Mouse (Mus musculus) heart, embryonic 16.5 days (tissue): ENCODE measurements at regions not wholly inside any gene's neighbourhood (a gene's known extent, or its start where the extent isn't known, plus 50 kb on each side); places are given as distances from the start of the nearest gene placed in this dataset.

Experiments used
- ATAC-seq: fragments of 200-750 bp; cut with Nextera tagmentation; replicated peaks from 2 replicates; pipeline ENCODE4 v1.8.0; 2017; ENCODE audit warnings: moderate number of reproducible peaks; ENCODE audit not compliant: insufficient read depth, low FRiP score; ENCODE audit errors: extremely low read depth
- H3K27ac ChIP-seq: fragments of 300-500 bp; sonication (generic); 2 replicates; pipeline ENCODE4 v1.5.1; 2014; ENCODE audit warnings: mild to moderate bottlenecking, low read length, control low read depth, moderate library complexity
- H3K27me3 ChIP-seq: fragments of 300-500 bp; sonication (generic); 2 replicates; pipeline ENCODE4 v1.6.1; 2014; ENCODE audit warnings: low read length, mixed read lengths; ENCODE audit not compliant: control insufficient read depth, insufficient read depth
- H3K36me3 ChIP-seq: fragments of 300-500 bp; sonication (generic); 2 replicates; pipeline ENCODE4 v1.6.1; 2014; ENCODE audit not compliant: control insufficient read depth, insufficient read depth
- H3K4me1 ChIP-seq: fragments of 300-500 bp; sonication (generic); 2 replicates; pipeline ENCODE4 v1.6.1; 2014; ENCODE audit warnings: low read length, mixed read lengths; ENCODE audit not compliant: control insufficient read depth, insufficient read depth
- H3K4me2 ChIP-seq: fragments of 300-500 bp; sonication (generic); 2 replicates; pipeline ENCODE4 v1.6.1; 2014; ENCODE audit warnings: low read depth, mild to moderate bottlenecking, control low read depth, low read length
- H3K4me3 ChIP-seq: fragments of 300-500 bp; sonication (generic); 2 replicates; pipeline ENCODE4 v1.5.1; 2014; ENCODE audit warnings: mild to moderate bottlenecking, control low read depth, low read length
- H3K9ac ChIP-seq: fragments of 300-500 bp; sonication (generic); 2 replicates; pipeline ENCODE4 v1.6.1; 2014; ENCODE audit warnings: low read length, control low read depth
- H3K9me3 ChIP-seq: fragments of 300-500 bp; sonication (generic); replicated peaks from 2 replicates; pipeline ENCODE4 v1.6.1; 2016; ENCODE audit warnings: low read length; ENCODE audit not compliant: control insufficient read depth
- WGBS: fragments of 180-500 bp; shearing (Covaris S2); extraction: QIAGEN DNeasy Blood & Tissue Kit; methylation state at CpG from one replicate; pipeline ENCODE4 v1.1.7; 2014; 5-methylcytosine and 5-hydroxymethylcytosine counted together

DNA sequence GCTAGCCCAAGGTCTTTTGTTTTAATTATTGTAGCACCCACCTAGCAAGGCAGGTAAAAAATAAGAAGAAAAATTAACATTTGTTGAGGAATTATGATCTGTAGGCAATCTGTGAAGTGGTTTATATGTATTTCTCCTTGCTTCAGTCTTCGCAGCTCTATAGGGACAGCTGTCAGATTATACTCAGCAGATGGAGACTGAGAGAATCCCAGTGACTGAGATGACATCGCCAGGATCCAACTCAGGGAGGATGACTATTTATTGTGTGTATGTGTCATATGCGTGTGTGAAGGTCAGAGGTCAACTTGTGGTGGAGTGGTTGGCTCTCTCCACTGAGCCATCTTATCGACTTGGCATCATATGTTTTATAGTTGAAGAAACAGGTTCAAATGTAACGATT lies 362.0 kb upstream of the Chd6 start:
- Histone ChIP-seq H3K4me2 (no peak overlapping the region), H3K36me3 (no peaks in the 10 kb centered on the region), H3K4me3 (no peak overlapping the region), H3K9me3 (no peaks in the 10 kb centered on the region), H3K27me3 (no peaks in the 10 kb centered on the region), H3K4me1 (no peaks in the 10 kb centered on the region), H3K27ac (no peak overlapping the region), H3K9ac (no peak overlapping the region)
- no peak for ATAC-seq
- WGBS = 69% methylated on average over 5 of the region's 5 CpGs

DNA sequence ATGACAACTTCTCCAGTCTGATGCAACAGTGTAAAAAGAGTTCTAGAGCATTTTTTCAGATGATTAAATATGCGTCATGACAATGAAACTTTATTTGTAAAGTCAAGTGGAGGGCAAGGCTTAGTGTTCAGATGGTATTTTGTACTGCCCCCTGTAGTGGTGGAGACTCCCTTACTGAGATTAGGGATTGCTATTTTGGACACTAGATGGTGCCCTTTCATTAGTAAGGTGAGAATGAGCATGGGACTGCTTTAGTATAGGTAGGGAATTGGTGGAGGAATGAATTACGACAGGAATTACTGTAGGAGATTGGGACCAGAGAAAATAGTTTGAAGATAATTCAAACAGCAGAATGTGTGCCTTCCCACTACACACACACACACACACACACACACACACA lies 361.1 kb upstream of the Chd6 start:
- no peaks in the 10 kb centered on the region for H3K4me1 ChIP-seq
- H3K36me3 ChIP-seq = no peaks in the 10 kb centered on the region
- no peak for ATAC-seq
- H3K4me3 ChIP-seq = no peak overlapping the region
- H3K27ac ChIP-seq = no peak overlapping the region
- no peak overlapping the region for H3K4me2 ChIP-seq
- 17% methylated on average over 2 of the region's 2 CpGs for WGBS
- no peak overlapping the region for H3K9ac ChIP-seq
- no peaks in the 10 kb centered on the region for H3K27me3 ChIP-seq
- no peaks in the 10 kb centered on the region for H3K9me3 ChIP-seq

DNA sequence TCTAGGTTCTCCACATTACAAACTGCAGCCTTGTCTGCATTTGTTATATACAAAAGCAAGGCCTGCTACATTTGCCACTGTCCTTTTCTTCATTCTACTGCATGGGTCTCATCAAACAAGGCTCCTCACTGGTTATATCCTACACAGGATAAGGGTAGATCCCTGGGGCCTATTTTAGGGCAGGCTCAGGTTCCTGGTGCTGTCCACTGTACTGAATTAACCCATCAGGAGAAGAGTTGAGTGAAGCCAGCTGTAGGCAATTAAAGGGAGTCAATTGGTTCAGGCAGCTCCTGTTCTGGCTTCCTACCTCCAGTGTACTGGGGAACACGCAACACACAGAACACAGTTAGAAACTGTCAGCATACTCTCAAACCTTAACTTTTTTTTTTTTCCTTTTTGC lies 358.2 kb upstream of the Chd6 start:
- ATAC-seq = no peak
- Histone ChIP-seq H3K4me1 (no peaks in the 10 kb centered on the region), H3K27me3 (no peaks in the 10 kb centered on the region), H3K9me3 (no peaks in the 10 kb centered on the region), H3K9ac (no peak overlapping the region), H3K36me3 (no peaks in the 10 kb centered on the region), H3K27ac (no peak overlapping the region), H3K4me2 (no peak overlapping the region), H3K4me3 (no peak overlapping the region)
- WGBS = 71% methylated on average over 1 of the region's 1 CpGs

DNA sequence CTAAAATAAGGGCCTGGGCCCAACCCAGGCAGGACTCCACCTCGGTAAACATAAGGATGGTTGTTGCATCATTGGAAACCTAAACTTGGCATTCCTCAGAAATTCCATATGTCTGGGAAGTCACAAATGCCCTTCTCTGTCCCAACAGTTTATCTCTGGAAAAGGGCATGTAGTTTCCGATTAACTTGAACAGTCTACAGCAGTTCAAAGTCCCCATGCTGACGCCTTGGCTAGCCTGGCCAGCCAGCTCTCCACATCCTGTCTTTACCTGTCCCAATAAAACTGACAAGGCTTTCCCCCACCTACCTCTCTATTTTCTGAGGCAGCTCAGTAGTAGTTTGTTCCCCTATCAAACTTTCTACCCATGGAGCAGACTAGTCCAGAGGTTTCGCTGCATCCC lies 351.7 kb upstream of the Chd6 start:
- 81% methylated on average over 4 of the region's 4 CpGs for WGBS
- Histone ChIP-seq H3K9me3 (no peaks in the 10 kb centered on the region), H3K4me2 (no peak overlapping the region), H3K4me3 (no peak overlapping the region), H3K27me3 (no peaks in the 10 kb centered on the region), H3K27ac (no peak overlapping the region), H3K36me3 (no peaks in the 10 kb centered on the region), H3K4me1 (no peaks in the 10 kb centered on the region), H3K9ac (no peak overlapping the region)
- no peak for ATAC-seq

DNA sequence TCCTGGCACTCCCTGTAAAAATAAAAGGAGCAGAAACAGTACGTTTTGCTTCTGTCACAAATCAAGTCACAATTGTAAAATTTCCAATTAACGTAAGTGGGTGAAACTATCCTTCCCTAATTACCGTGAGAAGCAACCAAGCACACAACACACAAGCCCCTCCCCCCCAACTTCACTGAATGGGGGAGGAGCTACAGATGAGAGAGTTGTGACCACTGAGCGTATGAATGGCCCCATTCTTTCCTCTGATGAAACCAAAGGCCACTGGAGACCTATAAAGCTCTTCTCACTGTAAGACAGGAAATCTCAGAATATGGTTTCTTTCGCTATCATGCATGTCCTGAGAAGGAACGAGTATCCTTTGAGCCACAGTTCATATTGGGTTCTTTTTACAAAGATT lies 345.6 kb upstream of the Chd6 start:
- H3K4me3 ChIP-seq = no peak overlapping the region
- H3K27ac ChIP-seq = no peak overlapping the region
- WGBS = 71% methylated on average over 6 of the region's 6 CpGs

DNA sequence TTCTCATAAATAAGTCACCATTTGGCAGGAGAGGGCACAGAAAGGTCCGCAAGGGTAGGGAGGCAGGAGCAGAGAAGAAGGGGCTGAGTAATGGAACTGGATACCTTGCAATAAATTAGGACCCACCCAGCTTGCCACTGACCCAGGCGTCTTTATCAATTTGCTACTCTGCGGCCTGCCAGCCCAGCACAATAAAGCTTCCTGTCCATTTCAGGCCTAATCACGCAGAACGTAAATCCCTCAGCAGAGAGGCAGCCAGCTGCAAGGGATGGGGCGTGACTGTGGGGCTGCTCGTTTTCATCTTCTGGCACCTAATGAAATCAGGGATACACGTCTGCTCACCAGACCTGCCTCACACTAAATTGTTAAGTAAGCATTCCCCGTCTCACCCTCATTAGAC lies 324.9 kb upstream of the Chd6 start:
- no peaks in the 10 kb centered on the region for H3K27me3 ChIP-seq
- H3K27ac ChIP-seq = no peak overlapping the region
- H3K4me2 ChIP-seq = no peak overlapping the region
- no peaks in the 10 kb centered on the region for H3K9me3 ChIP-seq
- WGBS = 59% methylated on average over 9 of the region's 9 CpGs
- H3K9ac ChIP-seq = no peak overlapping the region
- no peak overlapping the region for H3K4me3 ChIP-seq
- no peak for ATAC-seq
- H3K4me1 ChIP-seq = no peaks in the 10 kb centered on the region
- H3K36me3 ChIP-seq = no peaks in the 10 kb centered on the region

More for the DNA sequence above, 345.6 kb upstream of the Chd6 start:
- Histone ChIP-seq H3K4me1 (no peaks in the 10 kb centered on the region), H3K36me3 (no peaks in the 10 kb centered on the region), H3K9ac (no peak overlapping the region), H3K27me3 (no peaks in the 10 kb centered on the region), H3K9me3 (no peaks in the 10 kb centered on the region), H3K4me2 (no peak overlapping the region)
- no peak for ATAC-seq

DNA sequence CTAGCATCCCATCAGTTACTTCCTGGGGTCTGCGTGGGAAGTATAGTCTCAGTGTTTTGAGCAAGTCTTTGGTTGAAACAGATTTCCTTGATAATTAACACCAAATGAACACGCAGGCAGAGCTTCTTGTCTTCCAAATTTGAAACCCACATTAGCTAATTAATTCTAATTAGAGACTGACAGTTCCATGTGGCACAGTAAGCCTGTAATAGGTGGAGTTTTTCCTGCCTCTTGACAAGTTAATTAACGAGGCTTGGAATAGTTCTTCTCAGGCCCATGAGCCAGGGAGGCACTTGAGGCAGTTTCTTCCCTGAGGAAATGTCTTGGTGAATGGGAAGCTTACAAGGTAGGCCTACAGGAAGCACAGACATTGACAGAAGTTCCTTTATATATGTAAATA lies 320.4 kb upstream of the Chd6 start:
- 32% methylated on average over 3 of the region's 3 CpGs for WGBS
- Histone ChIP-seq H3K4me1 (no peaks in the 10 kb centered on the region), H3K36me3 (no peaks in the 10 kb centered on the region), H3K9me3 (no peaks in the 10 kb centered on the region), H3K27me3 (no peaks in the 10 kb centered on the region), H3K4me3 (no peak overlapping the region), H3K27ac (no peak overlapping the region), H3K9ac (no peak overlapping the region), H3K4me2 (no peak overlapping the region)
- ATAC-seq = no peak

DNA sequence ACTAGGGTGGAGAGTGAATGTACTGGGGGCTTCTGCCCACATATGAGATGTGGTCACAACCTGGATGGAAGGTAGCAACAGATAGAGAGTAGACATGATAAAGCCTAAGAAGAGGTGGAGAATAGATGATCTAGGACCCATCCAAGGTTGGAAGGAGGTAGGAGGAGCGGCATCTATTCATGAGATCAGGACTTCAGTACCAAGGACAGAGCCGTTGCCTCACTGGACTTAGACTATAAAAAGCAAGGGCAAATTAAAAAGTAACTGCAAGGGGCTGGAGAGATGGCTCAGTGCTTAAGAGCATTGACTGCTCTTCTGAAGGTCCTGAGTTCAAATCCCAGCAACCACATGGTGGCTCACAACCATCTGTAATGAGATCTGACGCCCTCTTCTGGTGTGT lies 316.7 kb upstream of the Chd6 start:
- H3K4me2 ChIP-seq = no peak overlapping the region
- H3K4me1 ChIP-seq = no peaks in the 10 kb centered on the region
- ATAC-seq = no peak
- H3K9ac ChIP-seq = no peak overlapping the region
- no peaks in the 10 kb centered on the region for H3K9me3 ChIP-seq
- no peaks in the 10 kb centered on the region for H3K36me3 ChIP-seq
- H3K27ac ChIP-seq = no peak overlapping the region
- H3K27me3 ChIP-seq = no peaks in the 10 kb centered on the region
- WGBS = 31% methylated on average over 3 of the region's 3 CpGs
- no peak overlapping the region for H3K4me3 ChIP-seq

DNA sequence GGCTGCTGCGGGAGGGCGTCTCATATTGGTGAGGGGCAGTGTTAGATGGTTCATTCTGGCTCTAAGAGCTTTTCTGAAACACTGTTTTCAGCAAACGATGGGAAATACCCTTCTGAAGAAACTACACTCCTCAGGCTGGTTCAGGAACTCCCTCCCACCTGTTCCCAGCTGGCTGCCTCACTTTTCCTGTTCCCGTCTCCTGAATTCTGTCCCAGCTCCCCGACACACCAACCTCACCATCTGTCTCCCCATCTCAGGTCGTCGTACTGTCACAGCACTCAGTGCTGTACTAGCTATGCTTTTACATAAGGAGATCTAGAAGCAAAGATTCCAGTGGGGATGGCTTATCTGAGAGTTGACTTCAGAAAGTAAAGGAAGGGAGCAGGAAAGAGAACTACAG lies 309.2 kb upstream of the Chd6 start:
- no peak overlapping the region for H3K27ac ChIP-seq
- WGBS = 72% methylated on average over 7 of the region's 7 CpGs
- H3K36me3 ChIP-seq = no peaks in the 10 kb centered on the region
- no peaks in the 10 kb centered on the region for H3K4me1 ChIP-seq
- H3K9me3 ChIP-seq = no peaks in the 10 kb centered on the region
- H3K27me3 ChIP-seq = no peaks in the 10 kb centered on the region
- H3K4me3 ChIP-seq = no peak overlapping the region
- no peak for ATAC-seq
- H3K4me2 ChIP-seq = no peak overlapping the region
- H3K9ac ChIP-seq = no peak overlapping the region
